Mouse (Mus musculus) urinary bladder, adult 2 months (tissue): ENCODE measurements around the gene Manba. TPM values are rescaled to one million over a fixed set of nuclear protein-coding genes. Genes with fewer than 3 reads are reported as not detected.

ENCODE experiments used
- polyA plus RNA-seq: library from polyadenylated mRNA; depleted of rRNA; stranded (reverse); fragments of >200 nt; gene quantifications from 2 replicates; pipeline ENCODE4 v1.2.3, GENCODE M21; 2012; rRNA removed

The Manba gene
- polyA plus RNA-seq, 1 experiment, result 9.8 TPM

Other genes starting within 250 kb of the Manba start
- 13.3 and 13.7 TPM in 2 replicates for gene Bdh2, start 204.4 kb upstream of the Manba start, polyA plus RNA-seq
- 0.65 and 1.2 TPM in 2 replicates for gene Slc9b2, start 177.9 kb upstream of the Manba start, polyA plus RNA-seq
- gene Slc9b1, start 137.6 kb upstream of the Manba start, polyA plus RNA-seq, result 0.16 and 0.28 TPM in 2 replicates
- 27.1 and 33.8 TPM in 2 replicates for gene Cisd2, start 61.7 kb upstream of the Manba start, polyA plus RNA-seq
- gene Ube2d3, start 47.5 kb upstream of the Manba start, polyA plus RNA-seq, result 217 and 252 TPM in 2 replicates
- gene Nfkb1, start 205.9 kb downstream of the Manba start, polyA plus RNA-seq, result 48.6 and 50.3 TPM in 2 replicates